In genomic region chr13:101111773-101112172, GRCm38 (mm10) we compare ENCODE assay signal across 22 mouse cellular contexts.
"Had no signal": no experiment of that assay in that cellular context is flagged by ENCODE, and none has a peak within 500 bp of the region (broad histone marks: within the 10 kb centered on the region; RNA-seq: fewer than 3 reads in every experiment).

No protein-coding gene starts in this region.

- H3K27me3 ChIP-seq: heart, embryonic 13.5 days; heart, embryonic 15.5 days; hindbrain, embryonic 13.5 days; hindbrain, embryonic 15.5 days; limb, embryonic 13.5 days; limb, embryonic 15.5 days had no signal

- H3K9ac ChIP-seq: heart, embryonic 13.5 days; heart, embryonic 15.5 days; hindbrain, embryonic 13.5 days; hindbrain, embryonic 15.5 days; limb, embryonic 13.5 days; limb, embryonic 15.5 days had no signal

- H3K4me2 ChIP-seq: heart, embryonic 11.5 days; heart, embryonic 13.5 days; heart, embryonic 15.5 days; hindbrain, embryonic 13.5 days; hindbrain, embryonic 15.5 days; limb, embryonic 13.5 days; limb, embryonic 15.5 days had no signal

- H3K36me3 ChIP-seq: heart, embryonic 13.5 days; heart, embryonic 15.5 days; hindbrain, embryonic 13.5 days; hindbrain, embryonic 15.5 days; limb, embryonic 13.5 days; limb, embryonic 15.5 days had no signal

- H3K4me1 ChIP-seq: heart, embryonic 13.5 days; heart, embryonic 15.5 days; hindbrain, embryonic 13.5 days; hindbrain, embryonic 15.5 days; limb, embryonic 13.5 days; limb, embryonic 15.5 days had no signal

- ATAC-seq: forebrain, embryonic 16.5 days; hindbrain, postnatal 0 days had no signal

- H3K4me3 ChIP-seq: gastrocnemius, adult 2 months; heart, embryonic 13.5 days; heart, embryonic 15.5 days; hindbrain, embryonic 13.5 days; hindbrain, embryonic 15.5 days; left cerebral cortex, adult 2 months; limb, embryonic 13.5 days; limb, embryonic 15.5 days had no signal

- DNase-seq: gastrocnemius, adult 2 months; gastrocnemius, postnatal 10 days; gastrocnemius, postnatal 25 days; heart, adult 18-20 months; heart, postnatal 14 days; heart, postnatal 36 days; kidney, adult 18-20 months; kidney, adult 8-10 months; kidney, postnatal 10 days; kidney, postnatal 25 days; kidney, postnatal 4 days; left cerebral cortex, postnatal 4 days had no signal

- H3K27ac ChIP-seq: gastrocnemius, adult 2 months; heart, embryonic 13.5 days; heart, embryonic 15.5 days; hindbrain, embryonic 13.5 days; hindbrain, embryonic 15.5 days; hindbrain, postnatal 0 days; left cerebral cortex, adult 2 months; limb, embryonic 13.5 days; limb, embryonic 15.5 days had no signal

- H3K9me3 ChIP-seq: heart, embryonic 13.5 days; heart, embryonic 15.5 days; hindbrain, embryonic 13.5 days; hindbrain, embryonic 15.5 days; limb, embryonic 13.5 days; limb, embryonic 15.5 days had no signal
